Mouse (Mus musculus) forebrain, embryonic 11.5 days (tissue): ENCODE data around the gene Usf2. TPM values are rescaled to one million over a fixed set of nuclear protein-coding genes. Genes with fewer than 3 reads are reported as not detected.

Experiments
- ATAC-seq: fragments of 200-750 bp; cut with Nextera tagmentation; replicated peaks from 2 replicates; pipeline ENCODE4 v1.8.0; 2017; ENCODE audit warnings: moderate TSS enrichment; ENCODE audit not compliant: low FRiP score
- DNase-seq: peaks from one replicate; pipeline ENCODE4 v3.0.0-alpha.2; 2017; ENCODE audit warnings: low spot score
- H3K27ac ChIP-seq: fragments of 300-500 bp; sonication (generic); 2 replicates; pipeline ENCODE4 v1.5.1; 2014; ENCODE audit warnings: low read depth, low read length
- H3K27me3 ChIP-seq: fragments of 300-500 bp; sonication (generic); 2 replicates; pipeline ENCODE4 v1.6.1; 2014; ENCODE audit warnings: mild to moderate bottlenecking, low read length, mixed read lengths; ENCODE audit not compliant: control insufficient read depth, insufficient read depth
- H3K36me3 ChIP-seq: fragments of 300-500 bp; sonication (generic); 2 replicates; pipeline ENCODE4 v1.6.1; 2014; ENCODE audit warnings: mild to moderate bottlenecking, low read length, moderate library complexity, mixed read lengths; ENCODE audit not compliant: control insufficient read depth, insufficient read depth
- H3K4me1 ChIP-seq: fragments of 300-500 bp; sonication (generic); replicated peaks from 2 replicates; pipeline ENCODE4 v1.6.1; 2014; ENCODE audit warnings: low read length, mixed read lengths; ENCODE audit not compliant: control insufficient read depth, insufficient read depth
- H3K4me2 ChIP-seq: fragments of 300-500 bp; sonication (generic); 2 replicates; pipeline ENCODE4 v1.6.1; 2014; ENCODE audit warnings: low read depth, mild to moderate bottlenecking, low read length, moderate library complexity, mixed read lengths; ENCODE audit not compliant: severe bottlenecking
- H3K4me3 ChIP-seq: fragments of 300-500 bp; sonication (generic); 2 replicates; pipeline ENCODE4 v1.5.1; 2014; ENCODE audit warnings: low read depth, low read length
- H3K9ac ChIP-seq: fragments of 300-500 bp; sonication (generic); 2 replicates; pipeline ENCODE4 v1.6.1; 2014; ENCODE audit warnings: low read length
- H3K9me3 ChIP-seq: fragments of 300-500 bp; sonication (generic); 2 replicates; pipeline ENCODE4 v1.6.1; 2016; ENCODE audit warnings: low read length, mixed read lengths; ENCODE audit not compliant: control insufficient read depth
- WGBS: fragments of 180-500 bp; shearing (Covaris S2); extraction: QIAGEN DNeasy Blood & Tissue Kit; methylation state at CpG from one replicate; pipeline ENCODE4 v1.1.7; 2014; 5-methylcytosine and 5-hydroxymethylcytosine counted together
- polyA plus RNA-seq: library from polyadenylated mRNA; unstranded; fragments of >200 nt; fragmentation: Nextera tagmentation; extraction: Ambion mirVana; gene quantifications from 2 replicates; pipeline ENCODE4 v1.2.1, GENCODE M21; 2014

Usf2 gene
- polyA plus RNA-seq, 1 experiment from 2014 or later = 29.3 TPM

GRCm38 (mm10) chr7:30964366-30964765 lies 7.8 kb upstream of the Usf2 start:
- no peaks in the 10 kb centered on the region for H3K27me3 ChIP-seq
- no peak overlapping the region for H3K4me2 ChIP-seq
- H3K9ac ChIP-seq = no peak overlapping the region
- no peak overlapping the region for H3K4me3 ChIP-seq
- H3K4me1 ChIP-seq = no peaks in the 10 kb centered on the region
- H3K9me3 ChIP-seq = no peaks in the 10 kb centered on the region
- WGBS = 91% methylated on average over 7 of the region's 7 CpGs
- H3K36me3 ChIP-seq = no peaks in the 10 kb centered on the region
- no peak for DNase-seq
- ATAC-seq = no peak
- H3K27ac ChIP-seq = no peak overlapping the region

- Histone ChIP-seq H3K27ac (no peak overlapping the region), H3K4me3 (no peak overlapping the region), H3K27me3 (no peaks in the 10 kb centered on the region), H3K9ac (no peak overlapping the region), H3K9me3 (no peaks in the 10 kb centered on the region), H3K4me1 (peaks cover 2% of the 10 kb centered on the region; the same call in 1 of the 2 replicates), H3K36me3 (no peaks in the 10 kb centered on the region), H3K4me2 (no peak overlapping the region)
- DNase-seq = no peak
- no peak for ATAC-seq
- WGBS = 92% methylated on average over 5 of the region's 5 CpGs
Observed at GRCm38 (mm10) chr7:30962862-30963261, 6.3 kb upstream of the Usf2 start.

- no peak overlapping the region for H3K4me2 ChIP-seq
- H3K36me3 ChIP-seq = no peaks in the 10 kb centered on the region
- WGBS = 86% methylated on average over 6 of the region's 6 CpGs
- H3K9me3 ChIP-seq = no peaks in the 10 kb centered on the region
- ATAC-seq = no peak
- H3K4me3 ChIP-seq = no peak overlapping the region
- H3K27me3 ChIP-seq = no peaks in the 10 kb centered on the region
- no peak overlapping the region for H3K9ac ChIP-seq
- H3K4me1 ChIP-seq = peaks cover 10% of the 10 kb centered on the region
- no peak overlapping the region for H3K27ac ChIP-seq
- DNase-seq = no peak
Observed at GRCm38 (mm10) chr7:30959786-30960349, 3.3 kb upstream of the Usf2 start.

- no peak overlapping the region for H3K4me3 ChIP-seq
- H3K4me2 ChIP-seq = no peak overlapping the region
- DNase-seq (no peak), ATAC-seq (no peak)
- H3K4me1 ChIP-seq = peaks cover 10% of the 10 kb centered on the region
- H3K9ac ChIP-seq = no peak overlapping the region
- H3K27me3 ChIP-seq = no peaks in the 10 kb centered on the region
- no peaks in the 10 kb centered on the region for H3K9me3 ChIP-seq
- H3K27ac ChIP-seq = no peak overlapping the region
- 98% methylated on average over 9 of the region's 9 CpGs for WGBS
- peaks cover 4% of the 10 kb centered on the region for H3K36me3 ChIP-seq
Observed at GRCm38 (mm10) chr7:30958866-30959487, 2.4 kb upstream of the Usf2 start.

GRCm38 (mm10) chr7:30958109-30958865 lies 1.7 kb upstream of the Usf2 start:
- H3K27me3 ChIP-seq = no peaks in the 10 kb centered on the region
- peak overlapping the region; percentile 95 for H3K4me3 ChIP-seq
- DNase-seq (no peak), ATAC-seq (no peak)
- H3K27ac ChIP-seq = no peak overlapping the region
- 78% methylated on average over 28 of the region's 28 CpGs for WGBS
- H3K4me2 ChIP-seq = peak overlapping the region; percentile 35
- H3K9me3 ChIP-seq = no peaks in the 10 kb centered on the region
- H3K9ac ChIP-seq = peak overlapping the region; percentile 96
- H3K4me1 ChIP-seq = peaks cover 10% of the 10 kb centered on the region
- peaks cover 8% of the 10 kb centered on the region for H3K36me3 ChIP-seq

GRCm38 (mm10) chr7:30957367-30957783 lies 772 bp upstream of the Usf2 start:
- H3K4me3 ChIP-seq = peak overlapping the region; percentile 95
- H3K27ac ChIP-seq = peak overlapping the region; percentile 95
- H3K4me1 ChIP-seq = peaks cover 10% of the 10 kb centered on the region
- peaks cover 10% of the 10 kb centered on the region for H3K36me3 ChIP-seq
- WGBS = under 1% methylated on average over 43 of the region's 43 CpGs
- H3K9ac ChIP-seq = peak overlapping the region; percentile 96
- H3K9me3 ChIP-seq = no peaks in the 10 kb centered on the region
- H3K4me2 ChIP-seq = peak overlapping the region; percentile 35
- DNase-seq (peak; percentile 94), ATAC-seq (peak; percentile 71)
- H3K27me3 ChIP-seq = no peaks in the 10 kb centered on the region

- ATAC-seq = peak; percentile 67
- H3K27ac ChIP-seq = peak overlapping the region; percentile 95
- peak overlapping the region; percentile 96 for H3K9ac ChIP-seq
- peak overlapping the region; percentile 95 for H3K4me3 ChIP-seq
- H3K4me2 ChIP-seq = peak overlapping the region; percentile 90
- H3K27me3 ChIP-seq = no peaks in the 10 kb centered on the region
- H3K36me3 ChIP-seq = peaks cover 10% of the 10 kb centered on the region
- H3K9me3 ChIP-seq = no peaks in the 10 kb centered on the region
- under 1% methylated on average over 24 of the region's 49 CpGs for WGBS
- no peak for DNase-seq
- H3K4me1 ChIP-seq = peaks cover 10% of the 10 kb centered on the region
Observed at GRCm38 (mm10) chr7:30956357-30956751, 249 bp downstream of the Usf2 start.

- peak; percentile 74 for ATAC-seq
- Histone ChIP-seq H3K27me3 (no peaks in the 10 kb centered on the region), H3K9ac (peak overlapping the region; percentile 96), H3K27ac (peak overlapping the region; percentile 95), H3K4me2 (peak overlapping the region; percentile 90), H3K4me3 (peak overlapping the region; percentile 95), H3K36me3 (peaks cover 10% of the 10 kb centered on the region), H3K9me3 (no peaks in the 10 kb centered on the region), H3K4me1 (peaks cover 10% of the 10 kb centered on the region)
- peak; percentile 95 for DNase-seq
- WGBS = under 1% methylated on average over 63 of the region's 64 CpGs
Observed at GRCm38 (mm10) chr7:30955584-30956356, 833 bp downstream of the Usf2 start.
